Mouse (Mus musculus) heart, postnatal 0 days (tissue): ENCODE data around the gene Rbm33.

ENCODE experiments used
- CTCF ChIP-seq: IDR thresholded peaks from 2 replicates; pipeline ENCODE4 v1.5.1; 2016; ENCODE audit warnings: antibody characterized with exemption, control low read depth, low read depth
- EP300 ChIP-seq: IDR thresholded peaks from 2 replicates; pipeline ENCODE4 v1.6.1; 2016; ENCODE audit warnings: antibody characterized with exemption, low read depth

DNA sequence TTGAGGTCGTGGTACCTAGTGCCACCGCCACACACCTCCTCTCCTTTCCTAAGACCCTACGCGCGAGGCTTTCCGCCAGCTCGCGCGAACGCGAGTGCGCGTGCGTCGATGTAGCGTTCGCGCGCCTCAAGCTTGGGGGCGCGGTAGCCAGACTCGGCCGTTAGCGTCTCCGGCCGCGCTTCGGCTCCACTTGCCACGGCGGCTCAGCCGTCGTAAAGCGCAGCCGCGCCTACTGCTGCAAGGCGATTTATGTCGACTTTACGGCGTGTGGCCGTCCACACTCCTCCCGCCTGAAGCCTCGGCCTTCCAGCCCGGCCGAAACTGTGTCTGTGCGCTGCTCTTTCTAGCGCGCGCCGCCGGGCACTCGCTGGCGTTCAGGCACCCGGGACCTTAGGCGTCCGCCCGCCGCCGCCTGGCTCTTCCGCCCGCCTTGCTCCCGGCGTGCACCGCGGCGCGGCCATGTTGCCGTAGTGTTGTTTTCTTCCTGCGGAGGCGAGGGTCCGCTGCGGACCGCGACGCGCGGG lies at the start of gene Rbm33:
- TF ChIP-seq EP300 (no peak; the same call in 1 of the 2 replicates), CTCF (no peak)
